Mouse (Mus musculus) R1 (cell line): ENCODE measurements around the gene Plxna1.
A peak's percentile ranks its signal among the peaks of the same experiment; 100 is the strongest.

Experiments used
- DNase-seq: peaks from one replicate; pipeline ENCODE4 v3.0.0-alpha.2; 2018; ENCODE audit warnings: low read depth, low spot score

The Plxna1 gene

DNA sequence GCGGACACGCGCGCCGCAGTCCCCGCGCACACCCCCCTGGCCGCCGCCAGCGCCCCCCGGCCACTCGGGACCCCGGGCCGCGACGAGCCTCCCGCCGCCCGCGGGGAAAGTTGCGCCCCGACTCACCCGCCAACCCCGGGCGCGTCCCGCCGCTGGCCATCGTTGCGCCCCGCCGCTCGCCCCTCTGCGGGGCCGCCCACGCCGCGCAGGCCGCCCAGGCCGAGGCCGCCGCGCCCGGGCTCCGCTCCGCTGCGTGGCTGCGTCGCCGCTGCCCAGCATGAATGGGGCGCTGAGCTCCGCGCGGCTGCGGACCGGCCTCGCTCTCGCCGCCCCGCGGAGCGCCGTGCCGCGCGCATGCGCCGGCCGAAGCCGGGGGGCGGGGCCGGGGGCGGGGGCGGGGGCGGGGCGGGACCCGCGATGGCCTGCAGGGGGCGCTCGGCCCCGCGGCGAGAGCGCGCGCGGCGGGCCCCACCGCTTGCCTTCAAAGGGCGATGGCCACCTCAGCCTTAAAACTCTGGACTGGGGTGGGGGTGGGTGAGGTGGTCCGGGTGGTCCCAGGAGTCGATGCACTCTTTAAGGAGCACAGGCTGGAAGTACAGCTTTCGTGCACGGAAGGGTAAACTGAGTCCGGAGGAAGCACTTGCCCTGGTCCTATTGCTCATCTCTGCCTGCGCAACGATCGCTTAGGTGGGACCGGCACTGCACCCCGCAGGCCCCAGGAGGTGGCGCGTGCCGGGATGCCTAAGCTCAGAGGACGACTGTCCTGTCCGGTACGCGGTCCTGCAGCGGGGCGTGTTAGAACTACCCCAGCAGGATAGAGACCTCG is at the start of gene Plxna1:
Plxna1 (minus strand) TSS at position 340 of the 826 bp plus-strand sequence.
- peak; percentile 50 for DNase-seq

DNA sequence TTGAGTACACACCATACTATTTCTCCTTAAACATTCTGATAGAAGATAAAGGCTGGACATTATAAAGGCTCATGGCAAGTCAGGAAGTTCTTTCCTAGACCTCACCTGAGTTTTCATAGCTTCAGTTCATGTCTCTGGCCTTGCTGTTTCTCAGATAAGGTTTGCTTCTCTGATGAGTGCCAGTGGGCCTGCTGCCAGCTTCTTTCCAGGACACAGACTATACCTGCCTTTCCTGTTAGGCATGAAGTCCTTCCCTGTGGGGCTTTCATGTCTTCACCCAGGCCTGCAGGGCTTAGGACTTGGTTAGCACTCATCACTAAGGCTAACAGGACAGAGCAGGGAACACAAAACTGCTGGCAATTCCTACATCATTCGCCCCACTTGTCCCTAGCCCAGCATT is 46.6 kb upstream of the Plxna1 start:
- no peak for DNase-seq

DNA sequence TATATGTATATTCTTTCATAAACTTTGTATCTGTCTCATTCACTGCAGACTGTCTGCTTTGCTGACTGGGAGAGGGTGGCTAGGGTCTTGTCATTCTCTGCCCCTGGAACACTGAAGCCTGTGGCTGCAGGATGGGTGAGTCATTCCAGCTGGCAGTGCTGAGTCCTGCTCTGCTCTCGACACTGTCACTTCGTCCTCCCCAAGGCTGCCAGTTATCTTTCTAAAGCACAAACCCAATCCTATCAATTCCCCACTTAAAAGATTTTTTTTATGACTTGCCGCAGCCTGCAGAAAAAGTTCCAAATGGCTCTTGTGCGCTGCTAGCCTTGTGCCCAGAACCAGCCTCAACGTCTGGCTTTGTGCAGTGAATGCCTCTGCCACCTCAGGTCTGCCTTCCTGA is 45.8 kb upstream of the Plxna1 start:
- DNase-seq: no peak

DNA sequence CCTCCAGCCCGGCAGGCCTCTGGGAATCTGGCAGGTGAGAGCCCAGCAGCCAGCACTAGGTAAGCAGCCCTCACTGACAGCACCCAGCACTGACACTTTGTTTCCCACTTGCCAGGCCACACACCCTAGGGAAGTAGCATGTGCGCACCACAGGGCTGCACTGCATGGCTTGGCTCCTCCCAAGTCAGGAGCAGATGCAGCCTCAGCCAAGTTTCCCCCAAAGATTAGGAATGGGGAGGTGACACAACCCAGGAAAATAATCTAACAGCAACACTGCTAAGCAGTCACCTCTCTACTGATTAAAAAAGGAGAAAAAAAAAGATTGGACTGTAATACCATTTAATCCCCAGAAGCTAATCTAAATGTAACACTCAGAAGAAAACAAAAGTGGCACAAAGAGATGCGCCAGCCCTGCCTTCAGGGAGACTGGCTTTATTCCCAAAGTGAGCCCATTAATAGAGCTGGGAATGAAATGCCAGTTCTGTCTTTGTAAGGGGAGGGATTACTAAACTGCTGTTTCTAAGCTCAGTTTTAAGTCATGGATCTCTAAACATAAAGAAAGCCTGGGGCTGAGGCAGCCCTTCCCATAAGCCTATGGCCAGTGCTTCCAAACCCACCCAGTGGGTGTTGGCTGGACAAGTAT is 44.9 kb upstream of the Plxna1 start:
- no peak for DNase-seq

DNA sequence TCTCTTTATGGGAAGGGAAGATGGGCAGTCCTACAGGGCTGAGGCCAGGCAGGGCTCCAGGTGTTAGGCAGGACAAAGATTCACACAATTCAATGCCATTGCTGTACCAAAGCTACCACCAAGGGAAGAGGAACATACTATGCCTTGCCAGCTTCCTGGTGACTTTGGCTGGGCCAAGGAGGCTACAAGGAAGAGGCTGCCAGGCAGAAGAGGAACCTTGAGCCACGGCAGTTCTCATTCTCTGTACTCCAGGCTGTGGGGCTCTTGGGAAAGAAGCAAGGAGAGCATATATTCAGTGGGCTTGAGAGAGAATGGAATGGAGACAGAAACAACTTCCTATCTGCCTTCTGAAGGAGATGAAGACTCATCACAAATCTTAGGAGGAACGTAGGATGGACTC is 42.5 kb upstream of the Plxna1 start:
- DNase-seq: no peak

DNA sequence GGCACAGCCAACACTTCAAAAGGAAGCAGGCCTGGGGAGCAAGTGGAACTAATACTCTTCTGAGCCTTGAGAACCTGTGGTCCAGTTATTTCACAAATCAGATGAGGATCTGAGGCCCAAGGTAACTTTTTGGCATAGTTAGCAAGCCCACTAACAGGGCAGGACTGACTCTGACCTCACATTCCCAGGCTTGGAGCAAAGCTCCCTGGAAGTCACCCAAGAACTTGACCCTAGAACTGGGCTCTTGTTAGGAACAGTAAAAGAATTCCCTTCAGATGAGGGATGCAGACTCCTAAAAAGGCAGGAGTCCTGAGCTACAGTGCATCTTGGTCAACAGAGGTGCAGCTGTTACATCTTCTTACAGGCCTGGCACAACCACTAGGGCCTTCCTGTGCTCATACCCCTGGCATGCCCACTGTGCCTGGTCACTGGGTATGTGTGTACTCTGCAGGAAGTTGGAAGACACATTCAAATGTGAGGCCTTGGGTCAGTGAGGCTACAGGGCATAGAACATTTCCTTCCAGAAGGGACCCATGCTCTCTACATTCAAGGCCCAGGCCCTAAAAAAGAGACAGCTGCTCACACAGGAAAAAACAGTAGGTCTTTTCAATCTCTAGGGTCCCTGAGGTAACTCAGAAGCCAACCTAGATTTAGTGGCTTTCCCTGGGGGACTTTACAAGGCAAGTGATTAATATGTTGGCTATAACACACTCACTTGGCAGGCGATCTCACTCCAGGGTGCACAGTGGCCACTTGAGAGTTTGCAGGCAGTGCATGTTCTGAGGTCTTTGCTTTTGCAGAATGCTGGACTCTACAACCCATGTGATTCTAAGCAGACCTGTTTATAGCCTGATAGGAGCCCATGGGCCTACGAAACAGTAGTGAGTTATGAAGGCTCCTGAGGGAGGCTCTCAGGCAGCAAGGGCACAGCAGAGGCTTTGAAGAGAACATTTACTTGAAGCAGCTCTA is 41.1 kb upstream of the Plxna1 start:
- DNase-seq: no peak

DNA sequence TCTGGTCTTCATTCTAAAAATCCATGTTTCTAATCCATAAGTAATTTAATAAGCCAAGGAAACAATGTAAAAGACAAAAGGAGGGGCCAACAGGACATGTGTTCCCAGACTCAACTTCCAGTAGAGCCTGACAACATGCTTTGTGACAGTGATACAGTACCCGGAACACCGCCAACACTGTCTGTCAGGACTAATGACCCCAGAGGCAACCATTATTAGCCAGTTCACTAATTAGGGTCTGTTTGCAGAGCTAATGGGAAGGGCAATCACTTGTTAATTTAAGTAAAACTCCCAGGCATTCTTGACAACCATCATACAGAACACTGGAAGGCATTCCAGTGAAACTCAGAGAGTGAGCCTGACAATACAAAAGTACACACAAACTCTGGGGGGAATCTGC is 40.0 kb upstream of the Plxna1 start:
- no peak for DNase-seq

DNA sequence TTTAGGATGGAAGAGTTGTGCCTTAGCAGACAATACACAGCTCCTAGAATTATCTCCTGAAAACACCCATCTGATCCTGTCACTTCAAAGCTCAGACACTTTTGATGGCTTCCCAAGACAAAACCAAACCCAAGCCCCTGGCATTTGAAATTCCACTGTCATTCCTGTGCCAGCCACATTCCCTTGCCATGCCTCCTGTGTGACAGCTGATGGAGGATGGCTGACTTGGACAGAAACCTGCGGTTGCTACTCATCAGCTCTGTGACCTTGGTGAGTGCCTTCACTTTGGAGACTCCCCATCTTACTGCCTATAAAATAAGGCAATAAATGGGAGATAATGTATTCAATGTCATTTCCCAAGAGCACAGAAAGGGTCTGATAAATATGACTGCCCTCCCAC is 37.1 kb upstream of the Plxna1 start:
- no peak for DNase-seq

DNA sequence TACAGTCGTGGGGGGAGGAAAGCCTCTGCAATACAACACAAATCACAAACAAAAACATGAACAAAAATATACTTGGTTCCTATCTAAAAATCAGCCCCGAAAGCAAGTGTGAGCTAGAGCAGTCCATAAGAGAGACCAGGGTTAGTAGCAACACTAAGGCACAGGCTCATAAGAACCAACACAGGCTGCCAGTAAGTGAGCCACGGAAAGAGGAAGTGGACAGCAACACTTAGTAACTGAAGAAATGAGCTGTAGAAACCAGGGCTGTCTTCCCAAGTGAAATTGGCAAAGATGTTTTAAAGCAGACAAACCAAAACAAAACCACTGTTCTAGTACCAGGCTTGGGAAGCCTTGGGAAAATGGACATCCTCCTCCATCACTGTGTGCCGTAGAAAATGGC is 35.5 kb upstream of the Plxna1 start:
- no peak for DNase-seq

DNA sequence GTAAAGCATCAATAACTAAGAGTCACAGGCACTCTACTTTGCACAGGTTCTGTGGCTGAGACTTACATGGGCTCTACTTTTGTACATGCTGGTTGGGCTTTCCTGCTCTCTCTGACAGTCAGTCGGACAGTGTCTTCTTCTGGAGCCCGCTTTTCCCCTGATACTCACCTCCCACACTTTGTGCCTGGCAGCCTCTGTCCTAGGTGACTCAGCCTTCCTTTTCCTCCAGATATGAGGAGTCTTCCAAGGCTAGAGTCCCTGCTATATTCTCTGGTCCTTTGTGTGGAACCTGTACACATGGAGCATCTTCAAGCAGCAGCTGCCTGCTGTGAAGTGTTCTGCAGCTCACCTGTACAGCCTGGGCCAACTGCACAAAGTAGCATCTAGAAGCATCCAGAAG is 31.4 kb upstream of the Plxna1 start:
- no peak for DNase-seq

DNA sequence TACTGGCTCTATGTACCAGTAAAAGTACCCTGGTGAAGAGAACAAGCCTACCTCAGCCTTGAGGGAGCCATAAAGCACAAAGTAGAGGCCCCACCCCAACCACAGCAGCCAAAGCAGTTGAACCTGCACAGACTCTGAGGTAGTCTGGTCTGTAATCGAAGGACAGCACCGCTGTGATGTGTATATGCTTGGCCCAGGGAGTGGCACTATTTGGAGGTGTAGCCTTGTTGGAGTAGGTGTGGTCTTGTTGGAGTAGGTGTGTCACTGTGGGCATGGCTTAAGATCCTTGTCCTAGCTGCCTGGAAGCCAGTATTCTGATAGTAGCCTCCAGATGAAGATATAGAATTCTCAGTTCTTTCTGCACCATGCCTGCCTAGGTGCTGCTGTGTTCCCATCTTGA is 29.8 kb upstream of the Plxna1 start:
- no peak for DNase-seq

DNA sequence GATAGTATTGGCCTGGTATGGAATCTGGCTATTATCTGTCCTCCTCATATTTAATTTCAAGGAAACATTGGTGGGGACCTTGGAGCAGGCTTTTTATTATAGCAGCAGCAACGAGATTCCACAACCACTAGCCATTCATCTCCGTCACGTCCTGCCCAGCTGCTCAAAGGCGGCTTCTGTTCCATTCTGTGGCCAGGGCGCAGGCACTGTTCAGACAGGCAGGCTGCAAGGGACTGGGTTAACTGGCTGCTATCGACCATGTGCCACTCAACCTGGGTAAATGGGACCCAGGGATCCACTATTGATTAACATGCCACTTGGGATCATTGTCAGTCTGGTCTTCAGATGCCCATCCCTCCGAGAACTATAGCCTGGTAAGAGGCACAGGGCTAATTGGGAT is 27.4 kb upstream of the Plxna1 start:
- DNase-seq: no peak

DNA sequence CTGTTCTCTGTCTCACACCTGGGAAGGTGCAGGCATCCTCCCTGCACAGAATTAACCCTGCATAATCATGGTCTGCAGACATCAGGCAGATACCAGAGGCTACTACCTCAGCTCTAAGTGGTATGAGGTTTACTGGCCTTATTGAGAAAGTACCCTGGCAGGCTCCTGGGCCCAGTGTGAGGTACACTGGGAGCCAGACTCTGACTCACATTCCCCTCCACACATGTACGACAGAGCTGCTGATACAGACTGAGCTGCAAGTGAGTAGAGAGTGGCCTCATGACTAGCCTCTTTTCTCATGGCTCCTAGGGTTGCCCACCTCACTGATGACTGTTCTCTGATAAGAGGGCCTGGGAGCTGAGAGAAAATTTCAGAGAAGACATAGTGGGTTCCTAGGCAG is 24.5 kb upstream of the Plxna1 start:
- DNase-seq: no peak

DNA sequence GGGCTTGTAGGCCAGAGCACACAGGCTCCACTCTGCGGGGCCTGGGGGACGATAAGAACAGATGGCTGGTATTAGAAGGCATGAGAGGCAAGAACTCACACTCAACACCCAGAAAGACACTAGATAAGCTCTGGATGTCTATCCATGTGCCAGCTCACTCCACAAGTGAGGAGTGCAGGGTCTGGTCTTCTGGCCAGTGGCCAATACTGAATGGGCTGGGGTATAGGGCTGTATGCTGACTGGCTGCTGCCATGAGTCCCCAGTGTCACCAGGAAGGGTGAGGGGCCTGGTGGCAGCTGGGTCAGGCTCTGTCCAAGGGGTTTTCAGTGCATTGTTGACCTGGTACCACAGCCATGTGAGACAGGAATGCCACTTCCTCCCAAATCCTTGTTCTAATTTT is 22.3 kb upstream of the Plxna1 start:
- DNase-seq: no peak

DNA sequence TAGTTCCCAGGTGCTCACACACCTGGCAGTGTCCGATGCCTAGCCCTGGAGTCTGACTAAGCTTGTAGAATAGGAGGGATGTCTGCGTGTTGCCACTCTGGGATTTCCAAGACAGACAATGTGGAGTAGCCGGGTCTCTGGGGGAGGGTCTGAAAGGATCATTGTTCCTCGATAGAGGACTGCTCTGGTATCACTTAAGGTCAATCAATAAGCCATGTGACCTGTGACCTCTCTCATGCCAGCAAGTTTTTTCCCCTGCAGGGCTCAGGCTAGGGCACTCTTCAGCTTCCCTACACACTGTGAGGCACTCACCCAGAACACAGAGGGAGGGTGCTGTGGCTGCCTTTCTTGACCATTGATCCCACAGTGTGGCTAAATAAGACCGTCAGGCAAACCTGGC is 19.4 kb upstream of the Plxna1 start:
- no peak for DNase-seq

DNA sequence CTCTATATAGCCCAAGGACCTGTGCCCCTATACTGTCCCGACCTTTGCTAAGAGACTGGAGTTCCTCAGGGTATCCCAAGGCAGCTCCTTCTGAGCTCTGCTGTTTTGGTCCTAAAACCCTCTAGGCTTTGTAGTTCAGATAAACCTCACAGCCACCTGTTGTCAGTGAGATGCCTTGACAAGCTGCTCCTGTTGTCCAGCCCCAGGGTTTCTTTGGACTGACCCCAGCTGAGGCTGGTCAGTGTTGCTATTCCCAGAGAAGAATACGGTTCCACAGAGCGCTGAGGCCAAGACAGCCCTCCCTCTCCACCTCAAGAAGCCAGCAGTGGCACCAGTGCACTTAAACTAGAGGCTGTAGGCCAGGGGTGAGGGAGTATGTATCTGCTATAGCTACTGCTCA is 18.8 kb upstream of the Plxna1 start:
- DNase-seq: no peak

DNA sequence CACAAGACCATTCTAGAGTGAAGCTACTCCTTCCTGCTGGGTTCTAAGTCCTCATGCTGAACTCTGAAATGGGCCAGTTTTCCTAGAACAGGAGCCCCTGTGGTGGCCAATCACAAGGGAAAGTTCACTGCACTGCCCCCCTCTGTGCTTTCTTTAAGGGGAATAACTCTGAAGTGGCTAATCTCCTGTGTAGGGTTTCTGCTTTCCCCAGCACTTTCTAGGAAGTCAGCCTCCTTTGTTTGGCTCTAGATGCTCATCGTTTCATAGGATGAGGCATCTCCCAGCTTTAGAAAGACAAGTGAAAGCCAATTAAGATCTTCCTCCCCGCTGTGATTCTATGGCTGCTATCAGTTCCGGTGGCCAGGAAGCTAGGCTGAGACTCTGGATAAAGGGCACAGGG is 18.3 kb upstream of the Plxna1 start:
- DNase-seq: peak; percentile 84

DNA sequence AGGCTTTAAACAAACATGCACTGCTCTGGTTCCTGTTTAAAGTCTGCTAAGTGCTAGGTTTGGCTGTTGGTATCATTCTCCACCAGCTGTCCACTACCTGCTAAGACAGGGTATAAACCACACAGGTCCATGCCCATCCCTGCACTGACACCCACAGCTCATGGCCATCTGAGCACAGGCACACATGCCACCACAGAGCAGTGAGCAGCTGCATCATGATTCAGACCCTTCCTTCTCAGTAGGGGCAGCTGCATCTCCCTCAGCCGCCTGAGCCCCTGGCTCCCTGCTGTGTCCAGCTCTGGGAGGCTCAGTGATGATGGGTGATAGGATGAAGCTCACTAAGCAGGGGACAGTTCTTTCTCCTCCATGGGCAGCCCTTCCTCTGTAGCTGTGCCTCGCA is 15.8 kb upstream of the Plxna1 start:
- no peak for DNase-seq

DNA sequence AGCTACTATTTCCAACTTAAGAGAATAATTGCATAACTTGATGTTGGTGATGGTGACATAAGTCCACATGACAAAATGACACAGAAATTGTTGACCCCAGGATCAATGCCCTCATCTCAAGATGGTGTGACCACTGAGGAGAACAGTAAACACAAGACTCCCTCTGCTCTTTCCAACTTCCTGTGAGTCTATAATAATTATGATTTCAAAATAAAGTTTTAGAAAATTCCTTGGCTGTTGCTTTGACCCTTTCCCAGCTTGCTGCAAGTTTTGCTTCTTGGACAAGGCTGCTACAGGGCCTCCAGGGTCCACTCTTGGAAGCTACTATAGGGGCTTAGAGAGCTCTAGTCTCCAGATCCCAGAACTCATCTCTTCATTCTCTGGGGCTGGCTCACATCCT is 6.4 kb upstream of the Plxna1 start:
- no peak for DNase-seq

DNA sequence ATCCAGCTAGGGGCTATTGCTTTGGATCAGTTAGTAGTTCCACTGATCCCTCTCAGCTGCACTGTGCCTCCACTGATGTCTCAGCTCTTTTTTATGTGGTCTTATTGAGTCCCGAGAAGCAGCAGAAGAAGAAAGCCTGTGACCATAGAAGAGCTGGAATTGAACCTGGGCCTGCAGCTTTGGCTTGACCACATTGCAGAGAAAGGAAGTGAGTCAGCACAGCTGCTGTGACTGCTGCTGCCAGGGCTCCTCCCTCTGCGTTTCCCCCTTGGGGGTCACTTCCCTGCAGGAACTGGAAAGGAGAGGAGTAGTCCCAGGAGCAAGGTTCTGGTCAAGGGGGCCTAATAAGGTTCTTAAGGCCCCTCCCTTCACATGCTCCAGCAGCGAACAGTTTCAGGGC is 1.9 kb upstream of the Plxna1 start:
- no peak for DNase-seq

DNA sequence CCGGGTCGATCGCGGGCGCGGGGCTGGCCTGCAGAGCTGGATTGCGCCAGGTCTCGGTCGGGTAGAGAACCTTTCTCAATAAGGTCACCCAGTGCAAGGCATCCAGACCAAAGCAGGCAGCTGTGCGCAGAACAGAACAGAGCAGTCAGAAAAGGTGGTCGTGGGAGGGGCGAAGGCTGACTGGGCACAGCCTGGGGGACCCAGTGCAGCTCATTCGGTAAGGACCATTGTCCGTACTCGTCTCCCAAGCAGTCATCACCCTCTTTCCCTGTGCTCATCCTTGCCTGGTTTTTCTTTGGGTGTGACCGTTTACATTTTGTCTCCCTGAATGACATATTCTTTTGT is 659 bp upstream of the Plxna1 start:
- no peak for DNase-seq
